Mouse (Mus musculus) right cerebral cortex, postnatal 25 days (tissue): ENCODE measurements around the gene Brd3.
"Not testable (repeated sequence)": the region's sequence is repeated elsewhere in the genome, so short reads cannot be mapped to it uniquely, and the experiment has no call there.

Experiments used
- DNase-seq: peaks from one replicate; pipeline ENCODE4 v3.0.0; 2022

The Brd3 gene

DNA sequence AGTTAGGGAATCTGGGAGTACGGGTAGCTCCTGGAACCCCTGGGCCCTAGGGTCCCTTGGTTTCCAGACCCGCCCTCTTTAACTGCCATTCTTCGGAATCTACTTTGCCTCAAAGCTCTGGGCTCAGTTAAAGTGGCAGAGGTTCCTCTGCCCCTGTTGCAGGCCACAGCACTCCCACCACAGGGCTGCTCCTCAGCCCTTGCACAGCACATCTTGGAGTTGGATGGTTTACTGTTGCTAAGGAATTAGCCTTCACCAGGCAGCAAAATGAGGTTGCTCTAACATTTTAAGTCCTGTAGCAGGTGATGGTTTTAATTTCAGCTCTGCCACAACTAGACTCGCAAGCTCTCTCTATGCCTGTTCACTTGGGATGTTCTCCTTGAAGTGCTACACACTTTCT lies at the start of gene Brd3:
Gene Brd3 (minus strand): TSS at position 101 of the 400 bp plus-strand sequence.
- DNase-seq = no peak

DNA sequence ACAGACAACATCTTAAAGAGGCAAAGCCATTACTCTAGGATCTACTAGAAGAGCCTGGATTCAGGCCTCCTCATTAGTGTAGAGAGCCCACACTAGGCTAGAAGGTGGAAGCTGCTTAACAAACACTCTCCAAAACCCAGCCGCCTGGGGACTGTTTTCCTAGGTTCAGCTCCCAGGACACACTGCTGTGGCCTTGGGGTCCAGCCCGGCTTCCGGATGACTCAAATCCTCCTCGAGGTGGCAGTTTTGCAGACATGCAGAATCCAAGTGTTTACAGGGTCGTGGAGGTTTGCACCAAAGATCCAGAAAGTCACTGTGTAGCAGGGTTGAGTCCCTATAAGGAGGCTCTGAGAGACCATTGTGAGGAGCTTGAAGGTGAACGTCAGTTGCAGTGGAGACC lies 49.5 kb upstream of the Brd3 start:
- no peak for DNase-seq

DNA sequence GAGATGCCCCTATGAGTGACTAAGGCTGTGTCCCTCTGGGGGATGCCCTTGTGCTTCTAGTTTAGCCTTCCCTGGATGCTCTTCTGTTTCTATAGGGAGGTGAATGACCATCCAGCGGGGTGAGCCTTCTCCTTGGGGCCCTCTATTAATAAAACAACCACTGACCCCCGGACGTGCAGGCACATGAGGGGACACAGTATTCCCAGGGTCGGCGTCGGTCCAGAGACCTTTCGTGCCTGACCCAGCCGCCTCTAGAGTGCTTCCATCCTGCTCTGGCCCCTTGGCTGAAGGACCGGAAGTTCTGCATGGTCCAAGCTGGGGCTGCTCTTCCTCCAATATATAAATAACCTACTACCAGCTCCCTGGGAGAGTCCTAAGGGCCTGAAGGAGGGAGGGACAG lies 46.8 kb upstream of the Brd3 start:
- DNase-seq = no peak

DNA sequence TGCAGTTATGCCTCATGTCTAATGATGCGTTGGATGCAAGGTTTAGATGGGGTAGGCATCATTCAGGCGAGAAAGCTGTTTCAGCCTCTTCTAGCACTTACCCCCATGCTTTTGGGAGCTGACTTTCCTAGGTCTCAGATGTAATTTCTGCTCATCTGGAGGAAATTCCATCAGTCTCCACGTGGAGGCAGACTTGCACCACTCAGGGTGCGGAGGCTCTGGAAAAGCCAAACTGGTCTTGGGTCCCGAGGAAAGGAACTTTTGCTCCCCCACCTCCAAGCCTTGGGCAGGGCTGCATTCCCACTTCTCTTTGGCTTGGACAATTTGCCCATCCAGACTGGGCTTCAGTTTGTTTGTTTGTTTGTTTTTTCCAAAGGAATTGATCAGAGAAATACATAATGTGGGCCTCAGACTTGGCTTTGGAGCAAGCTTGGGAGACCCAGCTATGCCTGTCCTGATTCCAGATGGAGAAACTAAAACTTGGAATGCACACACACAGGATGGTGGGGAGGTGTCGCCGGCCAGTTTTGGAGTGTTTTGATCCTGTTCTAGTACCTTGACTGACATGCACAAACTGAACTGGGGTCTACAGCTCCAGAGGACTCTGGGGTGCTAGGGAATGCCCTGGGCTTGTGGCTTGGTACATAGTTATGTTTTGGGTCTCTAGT lies 45.3 kb upstream of the Brd3 start:
- peak; percentile 68 for DNase-seq

DNA sequence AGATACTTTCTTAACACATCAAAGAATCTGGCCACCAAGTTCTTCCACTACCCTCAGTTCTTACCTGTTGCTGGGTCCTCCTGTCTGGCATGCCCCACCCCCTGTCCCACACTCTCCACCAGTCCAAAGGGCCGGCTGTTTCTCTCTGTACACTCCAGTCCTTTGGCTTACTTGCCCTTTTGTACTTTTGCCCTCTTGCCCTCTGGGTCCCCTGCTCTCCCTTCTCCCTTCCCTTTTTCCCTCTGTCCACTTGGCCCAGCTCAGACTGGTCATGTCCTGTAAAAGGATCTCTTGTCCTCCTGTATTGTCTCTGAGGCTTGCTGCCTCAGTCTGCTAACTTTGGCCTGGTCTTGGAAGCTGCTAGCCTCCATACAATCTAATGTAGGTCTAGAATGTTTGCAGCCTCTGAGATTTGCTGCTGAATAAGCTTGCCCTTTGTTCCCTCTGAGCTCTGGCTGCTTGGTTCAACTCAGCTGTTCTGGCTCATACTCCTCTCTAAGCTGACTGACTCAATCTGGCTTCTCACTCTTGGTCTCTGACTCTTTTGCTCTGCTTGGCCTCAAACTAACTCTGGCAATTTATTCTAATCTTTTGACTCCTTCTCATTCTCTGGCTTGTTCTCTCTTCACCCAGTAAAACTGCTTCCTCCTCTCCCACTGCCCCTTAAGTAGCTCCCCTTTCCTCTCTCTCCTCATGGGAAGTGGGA lies 41.4 kb upstream of the Brd3 start:
- DNase-seq = no peak

DNA sequence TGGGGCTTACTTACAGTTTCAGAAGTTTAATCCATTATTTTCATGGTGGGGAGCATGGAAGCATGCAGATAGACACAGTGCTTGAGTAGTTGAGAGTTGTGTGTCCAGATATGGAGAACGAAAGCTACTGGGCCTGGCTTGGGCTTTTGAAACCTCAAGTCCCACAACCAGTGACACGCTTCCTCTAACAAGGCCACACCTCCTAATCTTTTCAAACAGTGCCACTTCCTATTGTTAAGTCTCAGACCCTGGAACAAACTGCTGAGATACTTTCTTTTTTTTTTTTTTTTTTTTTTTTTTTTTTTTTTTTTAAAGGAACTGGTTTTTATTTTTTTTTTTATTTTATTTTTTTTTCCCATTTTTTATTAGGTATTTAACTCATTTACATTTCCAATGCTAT lies 40.5 kb upstream of the Brd3 start:
- DNase-seq = no peak

DNA sequence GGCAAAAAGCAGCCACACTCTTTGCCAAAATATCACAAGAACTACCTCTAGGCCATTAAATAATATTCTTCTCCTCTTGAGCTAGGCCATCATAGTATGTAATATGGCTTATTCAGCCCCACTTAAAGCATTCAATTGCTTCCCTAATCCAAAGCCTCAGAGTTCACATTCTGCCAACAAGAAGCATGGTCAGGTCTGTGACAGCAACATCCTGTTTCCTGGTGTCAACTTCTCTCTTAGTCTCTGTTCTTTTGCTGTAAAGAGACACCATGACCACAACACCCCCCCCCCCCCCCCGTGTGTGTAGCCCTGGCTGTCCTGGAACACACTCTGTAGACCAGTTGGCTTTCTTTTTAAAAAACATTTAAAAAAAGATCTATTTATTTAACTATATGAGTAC lies 39.9 kb upstream of the Brd3 start:
- no peak for DNase-seq

DNA sequence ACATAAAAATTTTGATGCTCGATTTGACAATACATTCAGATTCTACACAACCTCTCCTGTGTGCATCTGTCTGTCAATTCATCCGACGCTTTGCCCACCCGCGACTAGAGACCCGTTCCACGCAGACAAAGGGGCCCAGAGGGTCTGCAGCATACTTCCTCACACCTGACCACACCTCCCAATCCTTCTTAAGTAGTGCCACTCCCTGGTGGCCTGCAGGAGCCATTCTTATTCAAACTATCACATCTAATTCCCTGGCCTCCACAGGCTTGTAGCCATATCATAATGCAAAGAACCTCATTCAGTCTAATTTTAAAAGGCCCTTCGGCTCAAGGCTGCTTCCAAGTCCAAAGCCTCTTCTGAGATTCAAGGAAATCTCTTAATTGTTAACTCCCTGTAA lies 38.6 kb upstream of the Brd3 start:
- DNase-seq = not testable (repeated sequence)

DNA sequence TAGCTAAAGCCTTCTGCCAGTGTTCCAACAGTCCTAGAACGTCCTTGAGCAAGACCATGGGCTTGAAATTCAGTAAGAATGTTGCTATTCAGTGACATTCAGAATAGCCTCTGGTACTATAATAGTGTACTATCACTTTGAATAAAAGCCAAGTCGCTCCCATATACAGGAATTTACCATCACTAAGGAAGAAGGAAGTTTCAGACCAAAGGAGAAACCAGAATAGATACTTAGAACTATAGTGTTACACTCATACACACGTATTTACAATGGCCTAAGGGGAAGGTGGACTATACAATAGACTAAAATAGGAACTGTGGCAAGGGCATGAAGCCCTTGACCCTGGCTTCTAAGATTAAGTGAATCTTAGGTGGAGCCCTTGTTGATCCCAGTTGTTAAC lies 38.1 kb upstream of the Brd3 start:
- not testable (repeated sequence) for DNase-seq

DNA sequence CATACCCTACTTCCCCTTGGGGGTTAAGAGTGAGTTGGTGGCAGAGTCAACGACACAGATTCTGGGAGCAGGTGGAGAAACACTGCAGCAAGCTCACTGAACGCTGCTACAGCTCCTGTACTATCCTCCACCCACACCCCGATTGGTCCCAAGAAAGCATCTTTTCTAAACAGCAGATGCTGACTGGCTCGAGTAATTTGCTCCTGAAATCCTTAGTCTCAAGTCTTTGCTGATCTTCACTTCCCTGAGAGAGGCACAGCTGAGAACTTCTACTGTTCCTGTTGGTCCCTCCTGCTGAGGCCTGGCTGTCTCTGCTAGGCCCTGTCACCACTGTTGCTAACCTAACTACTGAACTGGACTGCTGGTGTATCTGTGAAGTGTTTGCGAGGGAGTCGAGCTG lies 37.2 kb upstream of the Brd3 start:
- DNase-seq = no peak

DNA sequence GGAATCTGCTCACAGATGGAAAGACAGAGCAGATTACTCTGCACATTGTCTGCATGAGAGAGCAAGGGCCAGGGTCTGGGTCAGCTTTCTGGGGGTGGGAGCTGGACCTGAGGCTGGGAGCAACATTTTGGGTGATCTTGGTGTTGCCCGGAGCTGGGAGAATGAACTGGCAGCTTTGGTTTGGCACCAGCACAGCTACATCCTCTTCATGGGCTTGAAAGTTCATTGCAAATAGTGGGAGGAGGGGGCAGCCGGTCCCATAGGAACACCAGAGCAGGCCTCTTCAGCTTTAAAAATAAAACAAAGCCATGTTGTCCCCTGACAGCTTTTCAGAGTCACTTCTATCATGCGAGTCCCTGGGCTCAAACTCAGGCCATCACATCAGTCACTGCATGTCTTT lies 33.8 kb upstream of the Brd3 start:
- no peak for DNase-seq

DNA sequence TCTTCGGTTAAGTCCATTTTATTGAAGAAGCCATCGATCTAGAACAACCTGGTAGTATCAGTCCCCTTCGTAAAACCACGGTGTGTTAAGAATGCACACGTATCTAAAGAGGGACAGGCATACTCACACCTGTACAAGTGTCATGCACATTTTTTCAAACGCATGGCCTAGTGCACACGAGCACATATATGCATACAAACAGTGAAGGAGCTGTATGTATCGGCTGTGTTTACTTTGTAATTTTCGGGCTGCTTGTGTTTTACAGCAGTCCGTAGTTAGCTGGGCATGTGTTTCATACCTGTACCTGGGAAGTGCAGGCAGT lies 33.0 kb upstream of the Brd3 start:
- no peak for DNase-seq

DNA sequence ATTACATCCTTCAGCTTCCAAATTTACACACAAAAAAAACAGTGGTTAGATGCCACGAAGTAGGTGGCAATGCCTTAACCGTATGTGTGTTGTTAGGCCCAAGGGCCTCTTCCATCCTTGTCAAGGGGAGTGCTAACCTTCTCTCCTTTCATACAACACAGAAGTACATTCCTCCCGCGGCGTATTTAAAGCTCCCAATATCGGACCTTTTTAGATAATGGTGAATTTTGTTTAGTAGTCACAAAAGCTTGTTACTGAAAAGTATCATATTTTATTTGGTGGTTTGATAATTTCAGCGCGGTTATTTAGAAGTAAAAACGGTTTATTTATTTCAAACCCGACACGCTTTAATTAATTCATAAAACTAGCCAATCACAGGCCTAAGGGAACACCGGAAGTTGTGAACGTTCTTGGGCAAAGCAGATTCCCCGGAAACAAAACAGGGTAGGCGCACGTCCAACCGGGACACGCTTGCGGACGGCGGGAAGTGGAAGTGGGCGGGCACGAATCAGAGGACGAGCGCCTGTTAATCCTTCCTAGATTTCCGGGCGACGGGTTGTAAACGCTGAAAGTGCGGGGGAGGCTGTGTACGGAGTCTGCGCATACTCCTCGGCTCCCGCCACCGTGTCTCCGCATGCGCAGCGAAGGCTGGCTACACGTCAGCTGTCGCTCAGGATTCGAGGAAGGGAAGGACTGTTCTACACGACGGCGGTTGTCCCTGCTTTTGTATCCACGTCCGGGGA lies 32.5 kb upstream of the Brd3 start:
- DNase-seq = peak; percentile 99

DNA sequence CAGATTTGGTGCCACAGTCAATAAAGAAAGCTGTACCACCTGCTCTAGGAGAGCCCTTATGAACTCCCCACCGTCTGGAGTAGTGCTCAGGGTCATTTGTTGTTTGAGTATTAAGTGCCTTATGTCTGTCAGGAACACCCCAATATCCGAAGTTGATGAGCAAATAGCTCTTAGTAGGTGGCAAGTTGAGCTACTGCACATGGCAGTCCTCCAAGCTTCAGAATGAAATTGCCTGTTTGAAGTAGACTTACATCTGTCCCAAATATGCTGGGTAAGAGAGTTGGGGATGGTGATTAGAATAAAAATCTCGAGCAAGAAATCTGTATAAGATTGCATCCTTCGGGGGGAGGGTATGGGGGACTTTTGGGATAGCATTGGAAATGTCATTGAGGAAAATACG lies 31.9 kb upstream of the Brd3 start:
- no peak for DNase-seq

DNA sequence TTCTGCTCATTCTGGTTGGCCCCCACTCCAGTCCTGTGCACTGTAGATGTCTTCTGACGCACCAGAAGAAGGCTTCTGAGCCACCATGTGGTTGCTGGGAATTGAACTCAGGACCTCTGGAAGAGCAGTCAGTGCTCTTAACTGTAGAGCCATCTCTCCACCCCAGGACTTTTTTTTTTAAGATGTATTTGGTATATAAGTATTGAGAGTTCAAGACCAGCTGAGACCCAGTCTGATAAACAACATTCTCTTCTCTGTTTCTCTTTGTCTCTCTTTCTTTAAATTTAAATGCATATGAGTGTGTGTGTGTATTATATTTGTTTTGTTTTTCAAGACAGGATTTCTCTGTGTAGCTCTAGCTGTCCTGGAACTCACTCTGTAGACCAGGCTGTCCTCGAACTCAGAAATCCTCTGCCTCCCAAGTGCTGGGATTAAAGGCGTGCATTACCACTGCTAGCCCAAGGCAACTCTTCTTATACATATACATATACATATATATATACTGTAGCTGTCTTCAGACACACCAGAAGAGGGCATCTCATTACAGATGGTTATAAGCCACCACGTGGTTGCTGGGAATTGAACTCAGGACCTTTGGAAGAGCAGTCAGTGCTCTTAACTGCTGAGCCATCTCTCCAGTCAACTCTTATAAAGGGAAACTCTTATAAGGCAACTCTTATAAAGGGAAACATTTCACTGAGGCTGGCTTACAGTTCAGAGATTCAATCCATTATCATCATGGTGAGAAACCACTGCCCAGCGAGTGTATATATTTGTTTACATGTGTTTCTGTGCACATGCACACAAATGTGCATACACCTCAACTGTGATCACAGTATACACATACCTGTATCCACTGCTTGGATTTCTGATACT lies 31.2 kb upstream of the Brd3 start:
- not testable (repeated sequence) for DNase-seq

DNA sequence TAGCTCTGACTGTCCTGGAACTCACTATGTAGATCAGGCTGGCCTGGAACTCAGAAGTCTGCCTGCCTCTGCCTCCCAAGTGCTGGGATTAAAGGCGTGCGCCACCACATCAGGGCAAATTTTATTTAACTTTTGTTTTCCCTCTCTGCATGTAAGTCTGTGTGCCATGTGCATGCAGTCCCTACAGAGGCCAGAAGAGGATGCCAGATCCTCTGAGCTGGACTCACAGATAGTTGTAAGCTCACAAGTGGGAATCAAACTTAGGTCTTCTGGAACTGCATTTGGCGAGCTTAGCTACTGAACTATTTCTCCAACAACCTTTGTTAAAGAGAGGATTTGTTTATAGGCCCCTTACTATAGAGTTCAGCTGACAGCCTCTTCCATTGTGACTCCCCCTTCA lies 10.8 kb upstream of the Brd3 start:
- no peak for DNase-seq

DNA sequence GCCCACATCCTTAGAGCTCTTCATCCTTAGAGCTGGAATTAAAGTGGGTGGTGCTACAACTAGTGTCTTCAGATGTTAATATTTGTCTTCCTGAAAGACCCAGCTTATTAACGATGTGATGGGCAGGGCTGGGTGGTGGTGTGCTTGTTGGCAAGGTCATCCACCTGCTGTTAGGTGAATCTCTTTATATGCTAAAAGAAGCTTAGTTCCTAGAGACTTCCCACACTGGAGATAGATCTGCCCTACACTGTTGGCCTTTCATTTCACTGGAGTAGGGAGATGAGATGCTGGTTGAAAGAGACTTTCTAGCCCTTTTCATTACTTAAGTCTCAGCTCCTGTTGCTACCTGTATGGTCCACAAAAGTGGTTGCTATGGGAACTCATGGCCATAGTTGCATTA lies 8.8 kb upstream of the Brd3 start:
- no peak for DNase-seq

DNA sequence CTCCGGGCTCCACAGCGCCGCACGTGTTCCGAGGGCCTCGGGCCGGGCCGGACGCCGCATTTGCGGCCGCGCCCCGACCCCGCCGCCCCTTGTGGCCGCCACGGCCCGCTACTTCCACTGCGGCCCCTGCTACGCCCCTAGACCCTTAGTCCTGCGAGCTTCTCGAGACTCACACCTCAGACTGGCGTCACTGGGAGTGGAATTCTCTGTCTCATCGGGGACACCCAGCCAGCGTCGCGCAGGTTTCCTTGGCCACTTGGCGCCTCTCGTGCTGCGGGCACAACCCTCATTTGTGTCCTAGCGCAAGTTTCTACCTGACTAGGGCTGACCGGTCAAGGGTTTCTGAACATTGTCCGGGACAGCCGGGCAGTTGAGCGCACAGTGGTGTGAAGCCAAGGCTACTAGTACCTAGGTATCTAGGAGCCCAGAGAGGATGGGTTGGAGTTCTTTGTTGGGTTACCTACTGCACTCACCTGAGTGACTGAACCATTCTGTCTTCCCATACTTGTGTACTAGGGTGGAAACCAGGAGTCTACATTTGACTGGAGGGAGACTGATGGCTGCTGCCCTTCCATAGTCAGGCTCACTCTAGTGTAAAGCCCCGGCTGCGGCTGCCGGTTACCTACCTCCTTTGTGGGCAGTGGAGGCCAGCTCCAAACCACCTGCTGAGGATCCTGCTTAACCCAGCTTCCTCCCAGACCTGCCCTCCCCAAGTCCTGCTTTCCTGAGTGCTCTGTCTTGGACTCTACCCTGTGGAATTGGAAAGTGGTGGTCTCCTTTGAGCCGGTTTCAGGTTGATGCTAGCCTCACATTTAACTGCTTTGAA lies 8.1 kb upstream of the Brd3 start:
- no peak for DNase-seq

DNA sequence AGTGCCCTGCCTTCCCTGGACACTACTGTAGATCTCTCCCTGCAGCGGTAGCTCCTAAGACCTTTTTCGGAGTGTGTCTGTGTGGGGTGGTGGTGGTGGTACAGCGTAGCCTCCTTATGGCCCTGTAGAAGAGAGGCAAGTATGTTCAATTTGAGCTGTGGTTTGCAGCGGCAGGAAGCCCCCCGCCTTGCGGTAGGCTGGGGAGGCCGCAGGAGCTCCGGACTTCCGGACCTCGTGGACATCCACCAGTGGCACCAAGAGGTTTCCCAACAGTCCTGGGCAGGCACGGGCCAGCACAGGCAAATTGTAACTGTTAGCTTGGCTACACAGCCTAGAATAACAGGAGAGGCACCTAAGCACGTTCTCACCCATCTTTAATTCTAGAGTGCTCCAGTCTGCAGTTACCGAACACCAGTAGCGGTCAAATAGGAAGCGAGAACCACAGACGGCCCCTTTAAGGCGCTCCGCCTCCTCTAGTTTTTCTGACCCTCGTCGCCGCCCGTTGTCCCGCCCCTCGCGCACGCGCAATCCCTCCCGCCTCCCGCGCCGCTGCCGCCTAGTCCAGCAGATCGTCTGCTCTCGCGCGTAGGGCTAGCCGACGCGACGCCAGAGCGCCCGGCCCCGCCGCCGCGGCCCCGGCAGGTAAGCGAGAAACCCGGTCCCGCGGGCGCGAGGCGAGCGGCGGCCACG lies 7.3 kb upstream of the Brd3 start, which contains the start of gene Wdr5:
Gene Wdr5 (plus strand): TSS at position 519 of the 690 bp plus-strand sequence.
- DNase-seq = peak; percentile 97

DNA sequence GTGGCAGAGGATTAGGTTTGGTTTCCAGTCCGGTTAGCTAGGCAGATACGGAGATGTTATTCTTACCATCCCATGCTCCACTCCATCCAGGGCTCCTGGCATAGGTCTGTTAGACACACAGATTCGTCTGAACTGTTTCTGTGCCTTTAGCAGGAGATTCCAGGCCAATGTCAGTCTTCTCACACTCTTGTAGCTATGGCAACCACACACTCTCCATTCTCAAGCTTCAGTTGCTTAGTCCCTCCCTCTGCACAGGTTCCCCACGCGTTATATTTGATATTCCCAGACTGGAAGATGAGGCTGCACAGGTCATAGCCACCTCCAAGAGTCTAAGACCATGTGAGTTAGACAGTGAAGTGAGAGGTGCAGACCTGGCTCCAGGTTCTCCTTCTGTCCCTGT lies 6.4 kb upstream of the Brd3 start:
- DNase-seq = peak; percentile 6

DNA sequence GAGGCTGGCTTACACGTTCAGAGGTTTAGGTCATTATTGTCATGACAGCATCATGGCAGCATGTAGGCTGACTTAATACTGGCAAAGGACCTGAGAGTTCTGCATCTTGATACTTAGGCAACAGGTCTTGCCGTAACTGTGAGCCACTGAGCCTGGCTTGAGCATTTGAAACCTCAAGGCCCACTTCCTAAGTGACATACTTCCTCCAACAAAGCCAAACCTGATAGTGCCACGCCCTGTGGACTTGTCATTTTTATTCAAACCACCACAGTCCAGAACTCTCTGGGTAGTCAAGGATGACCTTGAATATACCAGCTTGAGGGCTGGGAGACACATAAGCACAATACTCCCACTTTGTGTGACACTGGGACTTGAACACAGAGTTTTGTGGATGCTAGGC lies 5.4 kb upstream of the Brd3 start:
- no peak for DNase-seq

DNA sequence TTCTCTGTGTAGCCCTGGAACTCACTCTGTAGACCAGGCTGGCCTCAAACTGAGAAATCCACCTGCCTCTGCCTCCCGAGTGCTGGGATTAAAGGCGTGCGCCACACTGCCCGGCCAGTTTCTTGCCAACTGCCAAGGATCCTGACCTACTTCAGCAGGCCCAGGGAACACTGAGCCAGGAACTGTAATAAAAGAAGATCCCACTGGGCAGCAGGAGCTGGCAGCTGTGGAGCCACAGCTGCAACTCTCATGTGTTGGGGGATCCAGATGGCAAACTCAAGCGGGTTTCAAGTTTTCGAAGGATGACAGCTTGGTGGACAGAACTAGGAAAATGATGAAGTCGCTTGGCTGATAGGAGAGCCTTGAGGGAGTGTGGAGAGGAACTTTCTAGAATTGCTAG lies 3.2 kb upstream of the Brd3 start:
- DNase-seq = no peak
